Mouse (Mus musculus) embryonic fibroblast, embryonic 13.5 days (primary cell): ENCODE measurements around the gene Fam213a. TPM values are rescaled to one million over a fixed set of nuclear protein-coding genes. Genes with fewer than 3 reads are reported as not detected.
A peak's percentile ranks its signal among the peaks of the same experiment; 100 is the strongest.

Experiments used
- H3K27ac ChIP-seq: 2 replicates; pipeline ENCODE4 v1.5.1; 2012; ENCODE audit warnings: low read length, control low read depth, inconsistent platforms; ENCODE audit not compliant: insufficient read depth
- H3K4me1 ChIP-seq: 2 replicates; pipeline ENCODE4 v1.6.1; 2011; ENCODE audit warnings: low read length; ENCODE audit not compliant: control insufficient read depth, insufficient read depth
- H3K4me3 ChIP-seq: 2 replicates; pipeline ENCODE4 v1.5.1; 2011; ENCODE audit warnings: mild to moderate bottlenecking, control low read depth, low read length; ENCODE audit not compliant: insufficient read depth
- CTCF ChIP-seq: IDR thresholded peaks from 2 replicates; pipeline ENCODE4 v1.5.1; 2011; ENCODE audit warnings: mild to moderate bottlenecking, control low read depth, low read length, moderate library complexity, borderline replicate concordance; ENCODE audit not compliant: insufficient read depth
- POLR2A ChIP-seq: IDR thresholded peaks from 2 replicates; pipeline ENCODE4 v1.6.1; 2011; ENCODE audit warnings: low read depth, mild to moderate bottlenecking, control low read depth, low read length, moderate library complexity
- polyA plus RNA-seq: library from polyadenylated mRNA; stranded (reverse); fragments of >200 nt; gene quantifications from 2 replicates; pipeline ENCODE4 v1.2.4, GENCODE M21; 2011; ENCODE audit warnings: low read depth; ENCODE audit not compliant: missing spikeins, insufficient read length

Fam213a gene
- polyA plus RNA-seq, 1 experiment = 11.3 TPM

DNA sequence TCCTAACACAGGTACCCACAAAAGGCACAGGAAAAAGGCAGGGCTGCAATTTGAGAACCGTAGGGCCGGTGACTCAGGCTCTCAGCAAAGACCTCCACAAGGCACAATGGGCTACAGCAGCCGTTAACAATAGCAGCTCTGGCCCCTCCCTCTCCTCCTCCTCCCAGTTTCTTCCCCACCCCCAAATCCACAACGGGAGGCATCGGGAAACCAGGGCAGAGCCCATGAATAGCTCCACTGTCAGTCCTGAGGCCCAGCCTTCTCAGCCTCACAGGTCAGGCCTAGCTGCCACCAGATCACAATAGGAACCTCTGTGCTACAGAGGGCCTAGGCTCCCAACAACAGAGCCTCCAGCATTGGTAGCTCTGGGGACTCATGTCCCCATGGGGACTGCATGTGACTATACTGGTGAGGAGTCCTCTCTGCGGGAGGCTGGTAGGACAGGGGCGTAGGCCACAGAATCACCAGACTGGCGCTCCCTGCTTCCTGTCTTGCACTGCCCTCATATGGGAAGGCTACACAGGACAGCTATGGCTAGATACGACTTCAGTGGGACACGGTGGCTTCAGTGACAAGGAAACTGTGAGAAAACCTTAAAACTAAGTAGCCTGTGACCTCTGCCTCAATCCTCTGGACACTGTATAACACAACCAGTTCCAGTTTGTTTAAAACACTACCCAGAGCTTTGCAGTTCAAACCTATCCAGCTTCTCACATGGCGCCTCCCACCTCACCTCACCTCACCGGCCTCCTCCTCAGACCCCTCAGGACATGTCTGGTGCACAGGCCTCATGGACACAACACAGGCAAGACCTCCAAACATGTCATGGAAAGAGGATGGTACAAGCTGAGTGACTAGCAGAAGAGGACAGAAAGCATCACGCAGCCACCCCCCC is 57.1 kb downstream of the Fam213a start:
- H3K4me3 ChIP-seq = no peak overlapping the region
- peak overlapping the region; percentile 58 for H3K27ac ChIP-seq
- no peak for TF ChIP-seq CTCF
- peak; percentile 52; the same call in 1 of the 2 replicates for TF ChIP-seq POLR2A
- peaks cover 33% of the 10 kb centered on the region for H3K4me1 ChIP-seq

- peak overlapping the region; percentile 58 for H3K27ac ChIP-seq
- no peak for TF ChIP-seq CTCF
- TF ChIP-seq POLR2A = no peak
- no peak overlapping the region for H3K4me3 ChIP-seq
- H3K4me1 ChIP-seq = peaks cover 33% of the 10 kb centered on the region
Measured at GRCm38 (mm10) chr14:40955596-40956251, 57.9 kb downstream of the Fam213a start.

- no peak for TF ChIP-seq CTCF
- TF ChIP-seq POLR2A = no peak
- Histone ChIP-seq H3K27ac (peak overlapping the region; percentile 58; the same call in 1 of the 2 replicates), H3K4me1 (peaks cover 29% of the 10 kb centered on the region), H3K4me3 (no peak overlapping the region)
Measured at GRCm38 (mm10) chr14:40955146-40955545, 58.4 kb downstream of the Fam213a start.

DNA sequence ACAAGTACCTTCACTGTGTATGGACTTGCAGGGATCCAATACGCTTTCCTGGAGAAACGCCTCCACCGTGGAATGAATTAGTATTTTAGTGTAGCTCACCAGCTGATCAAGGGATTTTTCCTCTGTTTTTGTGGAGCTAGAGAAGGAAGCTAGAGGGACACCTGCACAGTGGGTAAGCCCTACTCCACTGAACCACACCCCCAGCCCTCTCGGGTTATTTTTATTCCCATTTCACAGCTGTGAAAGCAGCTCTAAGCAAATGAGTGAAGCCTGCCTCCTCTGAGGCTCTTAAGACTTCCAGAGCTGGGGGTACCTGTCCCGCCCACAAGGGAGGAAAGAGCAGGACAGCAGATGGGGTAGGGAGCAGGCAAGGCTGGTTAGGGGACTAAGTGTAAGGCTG is 60.2 kb downstream of the Fam213a start:
- Histone ChIP-seq H3K4me3 (no peak overlapping the region), H3K27ac (no peak overlapping the region), H3K4me1 (peaks cover 35% of the 10 kb centered on the region)
- TF ChIP-seq POLR2A (no peak), CTCF (no peak)

GRCm38 (mm10) chr14:40952715-40953114 is 60.9 kb downstream of the Fam213a start:
- Histone ChIP-seq H3K4me3 (no peak overlapping the region), H3K4me1 (peaks cover 32% of the 10 kb centered on the region), H3K27ac (no peak overlapping the region)
- TF ChIP-seq CTCF (no peak), POLR2A (no peak)

GRCm38 (mm10) chr14:40952301-40952700 is 61.3 kb downstream of the Fam213a start:
- TF ChIP-seq CTCF (no peak), POLR2A (no peak)
- Histone ChIP-seq H3K4me3 (no peak overlapping the region), H3K27ac (no peak overlapping the region), H3K4me1 (peaks cover 32% of the 10 kb centered on the region)

- Histone ChIP-seq H3K27ac (no peak overlapping the region), H3K4me3 (no peak overlapping the region), H3K4me1 (peaks cover 15% of the 10 kb centered on the region)
- TF ChIP-seq CTCF = no peak
- TF ChIP-seq POLR2A = no peak
Measured at GRCm38 (mm10) chr14:40949730-40950614, 63.6 kb downstream of the Fam213a start.

DNA sequence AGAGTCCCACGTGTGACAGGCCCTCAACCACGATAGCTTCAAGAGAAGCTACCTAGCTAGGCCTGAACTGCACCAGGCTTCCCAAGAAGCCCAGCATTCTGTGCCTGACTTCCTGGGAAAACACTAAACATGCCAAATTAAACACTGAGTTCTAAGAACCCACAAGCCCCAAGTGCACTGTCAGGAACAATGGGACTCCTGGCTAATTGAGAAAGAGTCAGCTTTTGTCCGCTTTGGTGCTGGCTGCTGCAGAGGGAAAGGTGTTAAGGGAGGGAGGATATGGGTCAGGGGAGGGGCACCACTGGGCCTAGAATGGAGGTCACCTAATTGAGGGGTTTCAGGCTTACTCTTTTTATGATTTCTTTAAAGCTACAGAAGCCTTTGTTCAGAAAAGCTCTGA is 64.5 kb downstream of the Fam213a start:
- no peak for TF ChIP-seq CTCF
- TF ChIP-seq POLR2A = no peak
- H3K4me1 ChIP-seq = peaks cover 13% of the 10 kb centered on the region

DNA sequence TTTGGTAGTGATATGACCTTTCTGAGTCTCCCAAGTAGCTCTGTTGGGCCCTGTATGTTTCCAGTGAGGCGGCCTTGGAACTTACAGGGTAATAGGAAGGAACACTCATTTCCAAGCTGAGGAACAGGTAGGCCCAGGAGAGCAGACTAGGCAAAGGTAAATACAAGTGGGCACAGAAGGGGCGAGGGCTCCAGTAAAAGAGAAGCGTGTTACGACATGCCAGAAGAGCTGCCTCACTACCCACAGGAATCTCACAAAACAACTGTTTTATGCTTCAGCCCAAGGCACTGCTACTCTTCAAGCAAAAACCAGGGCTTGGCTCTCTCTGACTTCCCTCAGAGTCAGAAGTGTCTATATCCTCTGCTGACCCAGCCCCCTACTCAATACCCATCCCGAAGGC is 65.1 kb downstream of the Fam213a start:
- Histone ChIP-seq H3K4me1 (peaks cover 13% of the 10 kb centered on the region), H3K27ac (peak overlapping the region; percentile 10; the same call in 1 of the 2 replicates), H3K4me3 (no peak overlapping the region)
- no peak for TF ChIP-seq POLR2A
- no peak for TF ChIP-seq CTCF

More for the DNA sequence above, 64.5 kb downstream of the Fam213a start:
- Histone ChIP-seq H3K27ac (peak overlapping the region; percentile 10), H3K4me3 (no peak overlapping the region)
